Mouse (Mus musculus): ENCODE data around the gene Fmo4. TPM values are rescaled to one million over a fixed set of nuclear protein-coding genes. Genes with fewer than 3 reads are reported as not detected.

Fmo4 gene
- 1.00 TPM for polyA plus RNA-seq (2014; fragmentation: Illumina TruSeq; extraction: RNeasy Lipid Tissue Mini Kit (QIAGEN cat#74804))

GRCm38 (mm10) chr1:162813836-162814156 is at the start of gene Fmo4:
Fmo4 (minus strand) TSS chr1:162813972.

Other genes with a start within 250 kb of the Fmo4 start
- gene Vamp4, start 243.5 kb downstream of the Fmo4 start, polyA plus RNA-seq (2014; fragmentation: Illumina TruSeq; extraction: RNeasy Lipid Tissue Mini Kit (QIAGEN cat#74804)), result 239 TPM
- 2.7 TPM for gene Myoc, start 174.8 kb downstream of the Fmo4 start, polyA plus RNA-seq (2014; fragmentation: Illumina TruSeq; extraction: RNeasy Lipid Tissue Mini Kit (QIAGEN cat#74804))
- 6.0 TPM for gene Myocos, start 155.8 kb downstream of the Fmo4 start, polyA plus RNA-seq (2014; fragmentation: Illumina TruSeq; extraction: RNeasy Lipid Tissue Mini Kit (QIAGEN cat#74804))
- gene Prrc2c, start 73.4 kb downstream of the Fmo4 start, polyA plus RNA-seq (2014; fragmentation: Illumina TruSeq; extraction: RNeasy Lipid Tissue Mini Kit (QIAGEN cat#74804)), result 82.3 TPM
- gene Fmo1, start 52.6 kb upstream of the Fmo4 start, polyA plus RNA-seq (2014; fragmentation: Illumina TruSeq; extraction: RNeasy Lipid Tissue Mini Kit (QIAGEN cat#74804)), result 48.9 TPM
- 50.1 TPM for gene Fmo2, start 84.8 kb upstream of the Fmo4 start, polyA plus RNA-seq (2014; fragmentation: Illumina TruSeq; extraction: RNeasy Lipid Tissue Mini Kit (QIAGEN cat#74804))
- gene Fmo6, start 123.5 kb upstream of the Fmo4 start, polyA plus RNA-seq (2014; fragmentation: Illumina TruSeq; extraction: RNeasy Lipid Tissue Mini Kit (QIAGEN cat#74804)), result not detected
- gene Fmo3, start 170.6 kb upstream of the Fmo4 start, polyA plus RNA-seq (2014; fragmentation: Illumina TruSeq; extraction: RNeasy Lipid Tissue Mini Kit (QIAGEN cat#74804)), result not detected

Data from ovary, adult 10 weeks (tissue).